Mouse (Mus musculus): Measurements from ENCODE around the gene Defb33.

The Defb33 gene

GRCm38 (mm10) chr8:20892369-20892768, at the start of gene Defb33:
TSS of gene Defb33 (plus strand) at chr8:20892669.
- DNase-seq, result no peak

DNA sequence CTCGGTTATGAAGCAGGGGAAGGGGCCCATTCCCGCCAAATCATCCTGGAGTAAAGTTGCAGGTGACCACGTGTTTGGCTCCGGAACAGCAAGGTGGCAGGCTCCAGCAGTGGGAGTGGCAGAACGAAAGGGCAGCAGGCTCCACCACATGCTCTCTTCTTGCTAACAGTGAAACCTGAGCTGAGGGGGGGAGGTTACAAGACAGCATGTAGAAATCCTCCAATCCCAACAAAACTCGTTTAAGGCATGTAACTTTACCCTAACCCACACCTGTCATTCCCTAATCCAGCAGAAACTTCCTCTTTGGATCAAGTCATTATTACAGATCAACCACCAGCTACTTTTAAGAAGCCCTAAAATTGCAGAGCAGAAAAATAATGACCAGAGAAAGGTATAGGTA, 17.9 kb upstream of the Defb33 start:
- no peak for DNase-seq

DNA sequence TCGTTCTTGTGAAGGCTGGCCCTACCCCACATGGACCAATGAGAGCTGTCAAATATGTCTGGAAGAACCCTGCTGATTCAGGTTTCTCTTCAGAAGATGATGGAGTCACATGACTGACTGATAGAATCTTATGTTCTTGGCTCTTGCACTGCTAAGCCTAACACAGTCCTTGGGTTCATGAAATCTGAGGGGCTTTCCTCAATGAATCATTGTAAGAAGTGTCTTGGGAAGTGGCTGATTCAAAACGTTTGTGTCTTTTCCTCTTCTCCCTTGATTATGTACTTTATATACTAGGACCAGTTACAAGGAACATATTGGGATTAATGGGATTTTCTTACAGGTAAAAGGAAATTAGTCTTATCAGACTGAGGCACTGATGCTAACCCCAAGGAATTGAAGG, 10.1 kb downstream of the Defb33 start, which contains the start of gene Gm15056:
Gene Gm15056 (minus strand): TSS at position 101 of the 400 bp plus-strand sequence.
- DNase-seq, result no peak

GRCm38 (mm10) chr8:20907119-20907518, 14.7 kb downstream of the Defb33 start:
- DNase-seq, result no peak

DNA sequence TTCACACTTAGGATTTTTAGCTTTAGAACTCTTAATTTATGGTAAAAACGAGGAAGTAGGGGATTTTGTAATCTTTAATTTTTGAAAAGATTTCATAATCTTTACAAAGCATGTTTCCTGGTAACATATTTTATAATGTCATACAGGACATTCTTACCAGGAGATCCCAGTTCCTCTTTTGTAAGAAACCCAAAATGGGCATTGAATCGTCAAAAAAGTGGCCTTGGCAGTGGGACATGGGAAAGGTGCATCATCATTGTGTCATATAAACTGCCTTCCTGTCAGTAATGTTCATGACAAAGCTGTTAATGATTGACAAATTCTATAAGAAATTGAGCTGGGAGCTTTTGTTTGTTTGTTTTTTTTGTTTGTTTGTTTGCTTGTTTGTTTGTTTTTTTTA, 15.8 kb downstream of the Defb33 start:
- DNase-seq, result no peak

GRCm38 (mm10) chr8:20912288-20912687, 19.8 kb downstream of the Defb33 start:
- DNase-seq, result no peak

DNA sequence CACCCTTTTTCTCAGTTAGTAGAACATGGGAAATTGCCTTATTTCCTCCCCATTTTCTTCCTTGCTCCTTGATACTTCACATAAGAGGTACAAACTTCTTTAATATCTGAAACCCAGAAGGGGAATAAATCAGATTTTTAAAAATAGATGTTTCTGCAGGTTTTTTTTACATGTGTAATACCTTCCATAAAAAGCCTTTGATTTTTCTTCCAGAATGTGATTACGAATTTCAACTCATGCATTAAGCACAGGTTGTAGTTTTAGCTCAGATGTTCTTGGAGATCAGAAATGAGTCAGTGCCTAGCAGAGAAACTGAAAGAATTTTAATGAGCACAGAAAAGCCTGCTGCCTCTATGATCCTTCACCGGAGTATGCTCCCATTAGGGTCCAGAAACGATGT, 29.5 kb downstream of the Defb33 start, which contains the start of gene Gm6040:
Gene Gm6040 (minus strand): TSS at position 101 of the 400 bp plus-strand sequence.
- DNase-seq, result no peak

GRCm38 (mm10) chr8:20944610-20945009, 52.1 kb downstream of the Defb33 start, which contains the start of gene AY761185:
TSS of gene AY761185 (minus strand) at chr8:20944710.
- no peak for DNase-seq
